8 mouse cellular contexts compared by ENCODE assay signal in genomic region chr6:53817763-53818174, GRCm38 (mm10). TPM values are rescaled to one million over a fixed set of nuclear protein-coding genes. Genes with fewer than 3 reads are reported as not detected.
A peak's percentile ranks its signal among the peaks of the same experiment; 100 is the strongest.
DNase-seq lines count a peak whose midpoint lies in the region; ATAC-seq and TF ChIP-seq lines count a peak whose summit lies in the region.

No protein-coding gene starts in this region.

- peak overlapping the region; percentile 36 for H3K4me2 ChIP-seq in liver, embryonic 14.5 days (ENCODE audit: low read depth)
- peak overlapping the region; percentile 90 for H3K4me2 ChIP-seq in neural tube, embryonic 12.5 days (replicated peaks)

- H3K27ac ChIP-seq in hindbrain, embryonic 10.5 days, result peak overlapping the region; percentile 92
- H3K27ac ChIP-seq in liver, embryonic 14.5 days, result no peak overlapping the region
- no peak overlapping the region for H3K27ac ChIP-seq in neural tube, embryonic 12.5 days

- H3K27me3 ChIP-seq in hindbrain, embryonic 10.5 days (ENCODE audit: insufficient read depth, poor library complexity, severe bottlenecking), result peaks cover 67% of the 10 kb centered on the region
- peaks cover 56% of the 10 kb centered on the region for H3K27me3 ChIP-seq in liver, embryonic 14.5 days (ENCODE audit: control insufficient read depth, insufficient read depth, low read length)
- peaks cover 48% of the 10 kb centered on the region for H3K27me3 ChIP-seq in neural tube, embryonic 12.5 days (replicated peaks)

- no peak for ATAC-seq in liver, embryonic 14.5 days (ENCODE audit: insufficient read depth)
- ATAC-seq in neural tube, embryonic 12.5 days (ENCODE audit: low FRiP score, low read depth), result no peak

- H3K36me3 ChIP-seq in hindbrain, embryonic 10.5 days, result no peaks in the 10 kb centered on the region
- H3K36me3 ChIP-seq in liver, embryonic 14.5 days (replicated peaks; ENCODE audit: control insufficient read depth, insufficient read depth, low read depth), result no peaks in the 10 kb centered on the region
- no peaks in the 10 kb centered on the region for H3K36me3 ChIP-seq in neural tube, embryonic 12.5 days

- no peak for TF ChIP-seq CTCF in liver, embryonic 14.5 days (IDR thresholded peaks at IDR 0.05; ENCODE audit: low read depth)

- H3K9me3 ChIP-seq in hindbrain, embryonic 10.5 days, result no peaks in the 10 kb centered on the region
- H3K9me3 ChIP-seq in liver, embryonic 14.5 days (ENCODE audit: control insufficient read depth, low read length), result no peaks in the 10 kb centered on the region
- no peaks in the 10 kb centered on the region for H3K9me3 ChIP-seq in neural tube, embryonic 12.5 days

- no peak overlapping the region for H3K9ac ChIP-seq in liver, embryonic 14.5 days (replicated peaks)
- H3K9ac ChIP-seq in neural tube, embryonic 12.5 days, result peak overlapping the region; percentile 75; the same call in 1 of the 2 replicates

- peak; percentile 35 for DNase-seq in gastrocnemius, postnatal 10 days
- no peak for DNase-seq in gastrocnemius, adult 18-20 months (ENCODE audit: low spot score)
- DNase-seq in embryo, embryonic 11 days, result peak; percentile 41
- peak; percentile 47 for DNase-seq in hindbrain, embryonic 10.5 days (ENCODE audit: low spot score)
- no peak for DNase-seq in liver, embryonic 14.5 days (ENCODE audit: low read depth in 3 of 3, low spot score in 3 of 3)
- DNase-seq in spleen, postnatal 4 days (ENCODE audit: low spot score in 2 of 2), result no peak
- DNase-seq in spleen, postnatal 14 days (ENCODE audit: low spot score in 2 of 2), result no peak

- WGBS in hindbrain, embryonic 10.5 days, result 14% methylated on average over 33 of the region's 33 CpGs
- 13% methylated on average over 33 of the region's 33 CpGs for WGBS in liver, embryonic 14.5 days (ENCODE audit: insufficient replicate concordance)
- 17% methylated on average over 33 of the region's 33 CpGs for WGBS in neural tube, embryonic 12.5 days

- no peak for TF ChIP-seq EP300 in liver, embryonic 14.5 days (IDR thresholded peaks at IDR 0.05; ENCODE audit: low read depth)

- H3K4me3 ChIP-seq in hindbrain, embryonic 10.5 days, result peak overlapping the region; percentile 67
- H3K4me3 ChIP-seq in liver, embryonic 14.5 days (ENCODE audit: insufficient read depth in 1 of 2, low read depth in 2 of 2, low read length in 2 of 2), result peak overlapping the region in 1 of 2 experiments; percentile 3; a peak in 1 of 4 replicates
- peak overlapping the region; percentile 52 for H3K4me3 ChIP-seq in neural tube, embryonic 12.5 days

- H3K4me1 ChIP-seq in hindbrain, embryonic 10.5 days (replicated peaks), result peaks cover 49% of the 10 kb centered on the region
- H3K4me1 ChIP-seq in liver, embryonic 14.5 days (replicated peaks; ENCODE audit: control insufficient read depth in 2 of 2, insufficient read depth in 2 of 2, low read length in 1 of 2), result no peaks in the 10 kb centered on the region
- H3K4me1 ChIP-seq in neural tube, embryonic 12.5 days, result peaks cover 33% of the 10 kb centered on the region

RNA-seq across cellular contexts. Expression of gene Tril, which starts 2.9 kb away (rescaled TPM):
- total RNA-seq in gastrocnemius, postnatal 10 days (2021), result 10 to 100 TPM; 16.8 to 18.1 TPM
- total RNA-seq in gastrocnemius, adult 18-20 months (2021), result 1 to 10 TPM; 1.7 to 2.0 TPM
- 30.8 and 32.4 TPM in 2 replicates for polyA plus RNA-seq in hindbrain, embryonic 10.5 days (2016; fragmentation: Nextera tagmentation; extraction: Ambion mirVana)
- polyA plus RNA-seq in liver, embryonic 14.5 days (2012; rRNA removed), result 0.15 and 0.16 TPM in 2 replicates
- polyA plus RNA-seq in liver, embryonic 14.5 days (2014; fragmentation: Nextera tagmentation; extraction: Ambion mirVana), result 0.19 and 0.27 TPM in 2 replicates
- polyA plus RNA-seq in neural tube, embryonic 12.5 days (2016; fragmentation: Nextera tagmentation; extraction: Ambion mirVana), result 25.4 and 29.8 TPM in 2 replicates

Comparison
In these comparisons a context has a peak if more than half of its experiments do, and no peak if none do; other contexts are left out.
1. DNase-seq: peak in gastrocnemius, postnatal 10 days (single experiment), embryo, embryonic 11 days (single experiment) and hindbrain, embryonic 10.5 days (single experiment); none in gastrocnemius, adult 18-20 months (single experiment), liver, embryonic 14.5 days (0 of 3), spleen, postnatal 4 days (0 of 2) and spleen, postnatal 14 days (0 of 2).
2. RNA of gene Tril, which starts 2.9 kb away (polyA plus RNA-seq): 30.8 to 32.4 TPM in hindbrain, embryonic 10.5 days and 25.4 to 29.8 TPM in neural tube, embryonic 12.5 days; 0.15 to 0.27 TPM in liver, embryonic 14.5 days; every median in the first group is over 10 times any median in the second.